Mouse (Mus musculus) WW6 (cell line): ENCODE results near the gene Mapk11.

ENCODE experiments used
- DNase-seq: peaks from one replicate; pipeline ENCODE4 v3.0.0-alpha.2; 2013; ENCODE audit warnings: low read depth, low spot score

The Mapk11 gene

GRCm38 (mm10) chr15:89149271-89150040, at the start of gene Mapk11:
TSS of gene Mapk11 (minus strand) at chr15:89149628.
- DNase-seq: no peak

GRCm38 (mm10) chr15:89197056-89197455, 47.6 kb upstream of the Mapk11 start:
- no peak for DNase-seq

- peak; percentile 93 for DNase-seq
Observed at GRCm38 (mm10) chr15:89196313-89196706, 46.9 kb upstream of the Mapk11 start, which contains the start of gene Dennd6b. TSS of gene Dennd6b (minus strand) at chr15:89196496.

- DNase-seq: peak; percentile 72
Observed at GRCm38 (mm10) chr15:89195690-89196312, 46.4 kb upstream of the Mapk11 start.

- no peak for DNase-seq
Observed at GRCm38 (mm10) chr15:89195261-89195681, 45.8 kb upstream of the Mapk11 start.

GRCm38 (mm10) chr15:89184937-89185227, 35.5 kb upstream of the Mapk11 start:
- no peak for DNase-seq

- DNase-seq: no peak
Observed at GRCm38 (mm10) chr15:89184141-89184936, 34.9 kb upstream of the Mapk11 start.

GRCm38 (mm10) chr15:89182842-89183241, 33.4 kb upstream of the Mapk11 start:
- no peak for DNase-seq

GRCm38 (mm10) chr15:89182328-89182741, 32.9 kb upstream of the Mapk11 start:
- no peak for DNase-seq

- DNase-seq: no peak
Observed at GRCm38 (mm10) chr15:89181561-89182270, 32.3 kb upstream of the Mapk11 start.

- peak; percentile 62 for DNase-seq
Observed at GRCm38 (mm10) chr15:89180571-89181229, 31.3 kb upstream of the Mapk11 start, which contains the start of gene Plxnb2. TSS of gene Plxnb2 (minus strand) at chr15:89180788.

GRCm38 (mm10) chr15:89180081-89180541, 30.7 kb upstream of the Mapk11 start:
- DNase-seq: no peak

GRCm38 (mm10) chr15:89179630-89179964, 30.2 kb upstream of the Mapk11 start:
- DNase-seq: no peak

GRCm38 (mm10) chr15:89178954-89179629, 29.7 kb upstream of the Mapk11 start:
- no peak for DNase-seq

GRCm38 (mm10) chr15:89178260-89178860, 28.9 kb upstream of the Mapk11 start:
- no peak for DNase-seq

GRCm38 (mm10) chr15:89177576-89178259, 28.3 kb upstream of the Mapk11 start:
- DNase-seq: no peak

GRCm38 (mm10) chr15:89177121-89177520, 27.7 kb upstream of the Mapk11 start:
- DNase-seq: no peak

- DNase-seq: no peak
Observed at GRCm38 (mm10) chr15:89175411-89176155, 26.2 kb upstream of the Mapk11 start.

- no peak for DNase-seq
Observed at GRCm38 (mm10) chr15:89174889-89175339, 25.5 kb upstream of the Mapk11 start.
